Mouse (Mus musculus) right cerebral cortex, adult 18-20 months (tissue): ENCODE data around the gene Slc27a3.
A peak's percentile ranks its signal among the peaks of the same experiment; 100 is the strongest.

Experiments used
- DNase-seq: peaks from one replicate; pipeline ENCODE4 v3.0.0; 2022; ENCODE audit warnings: mixed read lengths

The Slc27a3 gene

DNA sequence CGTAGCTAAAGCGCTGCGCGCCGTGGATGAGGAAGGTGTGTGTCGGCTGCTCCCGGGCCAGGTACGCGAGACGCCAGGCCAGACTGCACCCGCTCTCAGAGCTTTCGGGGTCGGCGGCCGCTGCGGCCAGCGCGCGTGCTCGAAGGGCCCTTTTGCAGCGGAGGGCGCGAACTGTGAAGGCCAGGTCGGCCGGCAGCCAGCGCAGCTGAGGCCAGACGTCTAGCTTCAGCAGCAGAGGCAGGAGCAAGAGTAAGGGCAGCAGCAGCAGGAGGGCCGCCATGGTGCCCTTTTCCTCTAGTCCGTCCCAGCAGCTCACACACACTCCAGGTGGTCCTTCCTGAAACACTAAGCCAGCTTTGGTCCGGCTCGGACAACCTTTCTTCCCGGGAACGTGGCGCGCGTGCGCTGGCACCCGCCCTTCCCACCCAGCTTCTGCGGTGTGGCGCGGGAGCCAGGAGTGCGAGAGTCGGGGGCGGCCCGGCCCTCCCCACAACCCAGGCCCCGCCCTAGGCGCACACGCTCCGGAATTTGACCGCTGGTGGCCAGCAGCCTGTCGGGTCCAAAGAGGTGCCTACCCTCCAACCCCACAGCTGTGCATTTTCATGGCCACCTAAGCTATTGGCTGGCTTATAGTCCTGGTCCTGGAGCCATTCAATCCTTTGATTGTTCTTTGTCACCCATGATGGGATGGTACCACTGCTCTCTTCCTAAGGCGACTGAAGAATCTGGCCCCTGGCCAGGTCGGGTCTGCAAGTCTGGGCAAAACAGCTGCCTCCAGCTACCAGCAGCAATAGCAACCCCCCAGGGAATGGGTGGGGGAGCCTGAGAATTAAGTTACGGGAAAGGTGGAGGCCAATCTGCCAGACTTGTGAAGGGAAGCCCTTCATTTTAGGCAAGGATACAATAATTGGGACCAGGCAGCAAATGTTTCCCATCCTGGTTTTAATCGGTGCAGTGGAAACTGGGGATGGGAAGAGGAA is at the start of gene Slc27a3:
Slc27a3 (minus strand) TSS at position 428 of the 980 bp plus-strand sequence.
- DNase-seq: no peak

DNA sequence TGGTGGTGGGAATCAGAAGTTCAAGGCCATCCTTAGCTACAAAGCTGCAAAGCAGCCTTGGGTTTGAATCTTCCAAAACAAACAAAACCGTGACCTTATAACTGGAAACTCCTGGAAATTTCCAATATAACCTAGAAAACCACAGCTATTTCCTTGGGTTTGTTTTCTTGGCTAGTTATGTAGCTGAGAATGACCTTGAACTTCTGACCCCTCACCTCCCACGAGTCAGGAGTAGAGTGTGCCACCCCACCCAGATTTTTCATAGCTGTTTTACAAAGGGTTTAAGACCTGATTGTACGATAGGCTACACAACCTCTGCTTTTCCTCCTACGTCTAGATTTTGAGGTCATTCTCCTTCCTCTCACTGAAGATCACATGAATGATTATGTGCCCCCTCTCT is 47.4 kb upstream of the Slc27a3 start:
- no peak for DNase-seq

DNA sequence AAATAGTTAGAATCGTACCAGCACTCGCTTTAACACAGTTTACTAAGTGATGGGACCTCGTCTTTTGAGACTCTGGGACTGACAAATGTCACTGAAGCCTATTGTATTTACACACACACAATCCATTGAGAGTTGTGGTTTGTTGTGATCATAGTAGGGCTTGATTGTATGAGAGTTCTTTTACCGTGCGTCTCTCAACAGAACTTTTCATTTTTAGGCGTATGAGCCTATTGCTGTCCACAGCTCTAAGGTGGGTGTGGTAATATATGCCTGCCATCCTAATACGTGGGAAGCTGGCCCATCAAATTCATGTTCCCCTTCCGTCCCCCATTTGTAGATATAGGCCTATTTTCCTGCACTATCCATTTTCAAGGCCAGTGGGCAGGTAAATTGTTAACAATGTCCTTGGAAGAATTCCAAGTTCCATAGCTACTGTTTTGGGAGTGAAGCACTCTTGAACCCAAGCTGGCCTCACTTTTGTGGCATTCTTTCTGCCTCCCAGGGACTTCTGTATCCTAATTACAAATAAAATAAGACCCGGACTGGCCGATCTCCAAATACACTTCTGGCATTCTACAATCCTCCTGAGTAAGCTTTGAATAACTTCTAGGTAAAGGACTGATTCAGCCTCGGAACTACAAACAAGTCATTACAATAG is 44.5 kb upstream of the Slc27a3 start:
- no peak for DNase-seq

DNA sequence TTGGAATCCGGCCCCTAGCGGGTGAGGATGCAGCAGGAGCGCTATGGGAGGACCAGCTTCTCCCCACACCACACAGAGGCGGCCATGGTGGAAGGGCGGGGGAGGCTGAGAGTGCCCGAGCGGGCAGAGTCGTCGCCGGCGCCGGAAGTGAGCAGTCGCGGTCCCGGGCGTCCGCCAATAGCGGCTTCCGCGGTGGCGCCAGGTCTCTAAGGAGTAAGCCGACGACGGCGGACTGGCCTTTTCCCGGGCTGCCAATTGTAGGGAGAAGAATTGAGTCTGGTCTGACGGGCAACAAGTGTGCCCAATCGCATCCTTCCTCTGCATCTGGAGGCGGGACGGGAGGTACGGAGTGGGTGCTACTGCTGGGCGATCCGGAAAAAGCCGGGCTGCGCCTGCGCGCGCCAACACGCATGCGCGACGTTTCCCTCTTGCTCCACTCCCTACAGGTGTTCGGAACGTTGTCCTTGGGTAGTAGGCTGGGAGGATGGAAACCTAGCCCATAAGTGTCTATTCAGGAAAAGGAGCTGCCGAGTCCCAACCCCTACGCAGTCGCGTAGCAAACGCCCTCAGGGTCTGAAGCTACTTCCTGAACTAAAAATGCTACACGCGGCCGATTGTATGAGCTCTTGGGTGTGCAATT is 43.8 kb upstream of the Slc27a3 start, which contains the start of gene Ints3:
Ints3 (minus strand) TSS at position 242 of the 640 bp plus-strand sequence.
- DNase-seq: peak; percentile 100

DNA sequence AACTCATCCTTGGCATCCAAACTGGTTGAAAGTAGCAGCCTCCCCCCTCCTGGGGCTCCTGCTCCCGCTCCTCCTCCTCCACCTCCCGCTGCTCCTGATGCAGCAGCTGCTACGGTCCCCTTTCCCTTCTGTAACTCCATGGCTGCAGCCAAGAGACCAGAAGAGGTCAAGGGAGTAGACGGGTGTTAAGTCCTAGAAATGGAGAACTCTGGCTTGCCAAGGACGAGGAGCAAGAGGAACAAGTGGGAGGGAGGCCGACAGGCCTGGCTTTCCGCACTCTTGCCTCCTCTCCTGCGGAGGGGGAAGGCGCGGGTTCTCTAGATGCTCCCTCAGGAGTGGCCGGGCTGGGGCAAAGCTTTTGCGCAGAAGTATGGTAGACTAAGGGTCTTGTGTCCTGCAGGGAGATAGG is 43.1 kb upstream of the Slc27a3 start:
- peak; percentile 46 for DNase-seq

DNA sequence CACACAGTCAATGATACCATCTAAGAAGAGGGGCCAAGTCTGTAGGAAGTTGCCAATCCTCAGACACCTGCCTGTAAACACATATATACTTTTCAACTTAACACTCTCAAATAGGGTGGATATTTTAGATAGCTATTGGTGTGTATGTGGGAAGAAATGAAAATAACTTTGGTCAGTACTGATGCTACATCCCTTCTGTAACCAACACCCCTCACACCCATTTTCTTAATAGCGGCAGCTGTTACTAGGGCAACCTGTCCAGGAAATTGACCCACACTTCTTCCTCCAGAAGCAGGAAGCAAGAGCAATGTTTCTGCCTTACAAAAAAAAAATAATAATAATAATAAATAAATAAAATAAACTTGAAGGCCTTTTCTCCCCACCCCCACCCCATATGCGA is 42.6 kb upstream of the Slc27a3 start:
- DNase-seq: no peak

DNA sequence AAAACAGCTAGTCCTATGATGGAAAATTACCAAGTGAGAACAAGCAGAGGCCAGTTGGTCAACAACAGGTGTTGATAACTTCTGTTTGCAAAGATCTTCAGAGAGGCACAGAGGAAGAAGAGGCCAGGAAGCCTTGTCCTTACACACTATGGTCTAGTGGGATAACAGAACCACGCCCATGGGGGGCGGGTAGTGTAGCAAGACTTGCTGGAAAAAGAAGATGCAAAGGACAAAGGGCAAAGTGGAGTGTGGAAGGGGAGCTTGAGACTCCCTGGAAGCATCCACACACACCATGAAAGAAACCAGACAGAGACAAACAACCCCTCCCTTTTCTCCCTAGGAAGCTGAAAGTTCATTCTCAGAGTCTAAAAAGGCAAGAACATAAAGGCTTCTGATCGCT is 39.8 kb upstream of the Slc27a3 start:
- no peak for DNase-seq

DNA sequence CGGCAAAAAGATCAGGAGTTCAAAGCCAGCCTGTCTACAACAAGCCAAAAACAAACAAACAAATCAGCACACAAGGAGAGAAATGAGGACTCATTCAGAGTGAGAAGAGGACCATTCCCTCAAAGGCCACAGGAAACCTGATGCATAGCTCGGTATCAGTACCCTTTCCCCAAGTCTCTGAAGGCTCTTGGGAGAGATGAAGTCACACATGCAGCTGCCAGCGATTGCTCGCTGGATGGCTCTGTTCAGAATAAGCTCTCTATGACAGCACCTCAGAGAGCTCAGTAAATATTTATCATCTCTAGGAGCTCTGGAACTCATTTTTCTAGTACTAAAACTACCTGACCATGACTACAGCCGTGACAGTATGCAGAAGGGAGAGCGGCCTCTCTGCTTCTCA is 38.4 kb upstream of the Slc27a3 start:
- DNase-seq: no peak

DNA sequence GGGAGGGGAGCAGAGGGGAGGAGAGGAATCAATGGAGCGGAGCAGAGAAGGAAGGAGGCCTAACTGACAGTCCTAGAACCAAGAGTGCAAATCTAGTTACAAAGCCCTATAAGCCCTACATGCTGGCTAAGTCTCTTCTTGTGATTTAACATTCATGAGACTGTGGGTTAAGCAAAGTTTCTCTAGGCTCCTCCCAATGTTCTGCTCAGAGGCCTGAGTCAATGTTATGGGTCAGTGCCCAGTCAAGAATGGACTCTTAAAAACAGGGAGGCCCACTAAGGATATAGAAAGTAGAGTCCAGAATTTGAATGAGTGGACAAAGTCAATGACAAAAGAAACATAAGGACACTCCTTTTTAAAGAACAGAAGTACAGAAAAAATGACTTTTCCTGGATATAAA is 37.8 kb upstream of the Slc27a3 start:
- DNase-seq: no peak

DNA sequence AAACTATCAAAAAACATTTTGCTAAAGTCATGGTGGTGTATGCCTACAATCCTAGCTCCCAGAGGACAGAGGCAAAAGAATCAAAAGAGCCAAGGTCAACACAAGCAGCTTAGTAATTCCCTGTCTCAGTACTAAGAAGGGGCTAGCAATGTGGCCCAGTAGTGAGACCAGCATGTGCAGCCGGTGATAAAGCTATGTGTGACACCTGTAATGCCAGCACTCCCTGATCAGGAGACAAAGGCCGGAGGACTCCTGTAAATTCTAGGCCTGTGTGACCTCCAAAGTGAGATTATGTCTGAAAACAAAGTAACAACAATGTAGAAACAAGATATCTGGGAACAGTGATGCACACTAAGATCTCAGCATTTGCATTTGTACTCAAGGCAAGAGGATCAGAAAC is 35.8 kb upstream of the Slc27a3 start:
- DNase-seq: no peak

DNA sequence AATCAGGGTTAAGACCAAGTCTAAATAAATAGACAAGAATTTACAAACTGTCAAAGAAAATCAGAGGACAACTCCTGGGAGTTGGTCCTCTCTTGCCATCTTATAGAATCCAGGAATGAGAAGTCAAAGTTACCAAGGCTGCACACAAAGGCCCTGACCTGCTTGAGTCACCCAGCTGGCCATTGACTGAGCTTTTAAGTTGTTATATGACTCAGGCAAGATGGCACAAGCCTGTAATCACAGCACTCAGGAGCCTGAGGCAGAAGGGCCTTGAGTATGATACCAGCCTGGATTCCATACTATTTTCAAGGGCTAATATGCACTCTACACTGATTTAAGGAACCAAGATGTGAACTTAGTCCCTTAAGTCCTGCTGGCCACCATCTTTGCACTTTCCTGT is 33.8 kb upstream of the Slc27a3 start:
- DNase-seq: no peak

DNA sequence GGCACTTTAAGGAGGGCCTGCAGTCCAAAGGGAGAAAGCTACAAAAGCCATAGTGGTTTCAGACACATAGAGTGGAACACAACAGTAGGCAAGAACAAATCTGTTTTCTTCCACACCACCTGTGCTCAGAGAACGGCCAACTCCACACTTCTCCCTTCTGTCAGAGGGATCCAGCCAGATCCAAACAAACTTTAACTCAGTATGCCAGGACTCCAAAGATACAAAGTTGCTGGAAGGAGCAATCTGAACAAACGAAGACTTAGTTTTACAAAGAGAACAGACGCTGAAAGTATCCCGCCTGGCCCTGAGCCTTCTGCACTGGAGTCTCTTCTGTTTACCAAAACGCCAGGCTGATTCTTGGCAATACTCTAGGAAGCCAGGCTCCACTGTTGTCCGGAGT is 31.0 kb upstream of the Slc27a3 start:
- DNase-seq: no peak

DNA sequence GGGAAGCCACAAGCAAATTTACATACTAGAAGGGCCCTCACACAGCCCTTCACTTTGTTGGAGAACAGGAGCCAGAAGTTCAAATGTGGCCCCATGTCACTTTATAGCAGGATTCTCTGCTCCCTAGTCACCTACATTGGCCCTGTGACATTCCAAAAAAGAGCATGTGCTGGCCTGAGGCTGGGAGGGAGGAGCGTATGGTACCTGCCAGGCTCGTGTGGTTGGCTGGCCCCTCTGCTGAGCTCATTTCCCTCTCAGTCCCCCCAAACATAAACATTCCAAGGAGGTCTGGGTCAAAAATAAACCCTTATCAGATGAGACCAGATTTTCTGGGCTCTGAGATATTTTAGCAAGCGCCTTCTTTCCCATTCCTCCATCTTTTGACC is 23.3 kb upstream of the Slc27a3 start:
- DNase-seq: no peak

DNA sequence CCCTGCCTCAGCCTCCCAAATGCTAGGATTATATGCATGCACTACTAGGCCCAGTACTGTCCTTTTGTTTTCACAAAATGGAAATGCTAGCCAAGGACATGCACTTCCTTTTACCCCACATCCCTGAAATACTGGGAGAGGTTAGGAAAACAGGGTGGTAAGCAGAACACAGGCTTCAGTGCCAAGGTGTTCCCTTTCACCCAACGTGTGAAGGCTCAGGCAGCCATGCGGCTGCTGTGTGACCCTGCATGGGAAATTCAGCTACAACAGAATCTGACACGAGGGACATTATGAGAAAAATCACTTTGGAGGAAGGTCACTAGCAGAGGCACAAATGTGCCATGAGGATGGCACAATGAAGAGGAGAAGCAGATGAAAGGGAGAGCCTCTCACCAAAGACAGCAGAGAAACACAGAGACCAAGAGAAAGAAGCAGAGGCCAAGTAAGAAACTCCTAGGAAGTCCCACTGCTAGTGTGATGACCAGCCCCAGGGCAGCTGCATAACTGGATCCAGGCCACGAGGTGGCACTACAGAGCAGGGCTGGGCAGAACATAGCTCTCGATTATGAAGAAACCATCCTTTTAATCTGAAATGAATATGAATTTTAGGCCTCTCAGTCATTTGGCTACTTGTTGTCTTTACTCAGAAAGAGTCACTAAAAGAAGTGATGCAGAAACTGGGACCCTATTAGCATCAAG is 22.7 kb upstream of the Slc27a3 start:
- peak; percentile 68 for DNase-seq

DNA sequence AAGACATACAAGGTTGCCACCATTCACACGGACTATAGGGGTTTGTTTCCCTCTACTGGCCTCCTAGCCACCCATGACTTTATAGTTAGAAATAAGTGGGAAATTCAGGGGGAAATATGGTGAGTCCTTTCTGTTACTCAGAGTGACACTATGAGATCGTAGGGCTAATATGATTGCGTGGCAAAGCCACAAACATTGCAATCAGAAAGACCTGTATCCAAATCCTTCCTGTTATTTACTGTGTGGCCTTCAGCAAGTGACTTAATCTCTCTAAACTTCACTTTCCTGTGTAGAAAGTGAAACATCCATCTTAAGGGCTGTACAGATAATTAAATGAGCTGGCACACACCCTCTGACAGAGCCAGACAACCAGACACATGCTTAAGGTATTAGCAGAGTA is 19.0 kb upstream of the Slc27a3 start:
- DNase-seq: no peak

DNA sequence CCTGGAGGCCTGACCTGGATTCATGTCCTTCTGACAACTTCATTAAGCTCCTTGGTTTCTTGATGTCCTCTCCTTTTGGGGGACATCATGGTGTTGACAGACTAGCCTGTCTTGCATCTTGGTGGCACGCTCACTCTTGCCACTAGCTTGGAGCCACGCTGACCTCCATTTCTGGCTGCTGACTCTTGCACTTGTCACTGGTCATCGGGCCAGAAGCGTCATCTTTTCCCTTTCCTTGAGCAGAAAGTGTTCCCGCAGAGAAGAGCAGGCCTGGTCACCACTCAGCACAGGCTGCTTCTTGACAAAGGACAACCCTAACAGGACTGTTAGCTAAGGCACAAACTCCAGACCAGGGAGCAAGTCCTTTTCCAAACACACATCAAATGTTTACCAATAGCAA is 16.7 kb upstream of the Slc27a3 start:
- no peak for DNase-seq

DNA sequence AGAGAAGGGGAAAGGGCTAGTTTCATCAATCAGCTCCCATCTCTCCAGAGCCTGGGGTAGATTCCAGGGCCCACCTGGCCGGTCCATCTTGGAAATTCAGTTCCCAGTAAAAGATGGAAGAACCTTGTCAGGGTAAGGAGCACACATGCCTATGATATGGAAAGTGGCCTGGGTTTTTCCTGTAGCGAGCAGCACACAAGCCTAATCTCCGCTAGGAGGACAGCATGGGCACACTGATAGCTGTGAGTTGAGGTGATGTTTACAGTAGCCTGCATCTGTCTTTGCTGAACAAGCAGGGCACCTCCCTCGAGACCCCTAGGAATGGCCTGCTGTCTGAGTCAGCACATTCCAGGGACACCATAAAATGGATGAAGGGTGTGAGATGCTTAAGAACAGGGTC is 14.9 kb upstream of the Slc27a3 start:
- DNase-seq: no peak

DNA sequence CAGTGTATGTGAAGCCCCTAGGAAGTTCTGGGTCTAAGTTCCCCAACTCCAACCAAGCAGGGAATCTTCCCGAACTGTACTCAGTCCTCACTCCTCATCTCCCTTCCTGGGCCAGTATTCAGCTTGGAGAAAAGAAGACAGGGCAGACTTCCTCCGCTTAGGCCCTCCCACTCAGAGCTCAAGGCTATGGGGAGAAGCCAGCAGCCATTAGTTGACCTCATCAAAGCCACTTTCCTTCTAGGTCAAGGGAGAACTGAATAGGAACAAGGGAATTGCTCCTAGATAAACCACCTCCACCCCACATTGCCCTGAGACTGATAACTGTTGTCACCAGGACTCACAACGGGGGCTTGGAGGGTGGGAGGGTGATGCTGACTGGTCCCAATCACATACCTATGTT is 14.4 kb upstream of the Slc27a3 start:
- no peak for DNase-seq

DNA sequence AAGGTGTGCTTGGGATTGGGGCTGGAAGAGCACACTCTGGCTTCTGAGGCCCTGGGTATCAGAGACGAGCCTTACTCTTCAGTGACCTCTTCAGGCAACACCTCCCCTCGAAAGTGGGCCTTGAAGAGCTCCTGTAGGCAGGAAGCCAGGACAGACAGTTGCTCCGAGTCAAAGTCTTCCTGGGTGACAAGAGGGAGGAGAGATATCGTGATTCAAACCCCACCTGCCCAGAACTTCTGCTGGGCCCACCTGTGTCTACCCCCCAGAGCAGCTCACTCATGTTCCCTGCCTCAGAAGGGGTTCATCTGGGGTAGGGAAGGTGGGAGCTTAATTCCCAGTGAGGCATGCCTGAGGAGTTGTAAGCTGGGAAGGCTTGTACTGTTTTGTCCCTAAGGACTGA is 11.3 kb upstream of the Slc27a3 start:
- DNase-seq: no peak

DNA sequence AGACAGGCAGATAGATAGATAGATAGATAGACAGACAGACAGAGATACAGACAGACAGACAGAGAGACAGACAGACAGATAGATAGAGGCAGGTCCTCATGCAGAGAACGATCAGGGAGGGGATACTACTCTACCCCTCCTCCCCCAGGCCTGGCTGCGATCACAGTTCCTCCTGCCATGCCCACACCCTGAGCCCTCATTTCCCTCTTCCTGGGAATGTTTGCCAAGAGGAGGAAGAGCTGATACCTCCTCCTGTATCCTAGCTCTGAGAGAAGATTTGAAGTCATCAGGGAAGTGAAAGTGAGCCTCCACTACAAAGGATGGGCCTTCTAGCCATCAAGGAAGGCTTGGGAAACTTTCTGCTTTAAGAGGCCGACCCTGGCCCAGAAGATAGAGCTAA is 5.9 kb upstream of the Slc27a3 start:
- DNase-seq: no peak

DNA sequence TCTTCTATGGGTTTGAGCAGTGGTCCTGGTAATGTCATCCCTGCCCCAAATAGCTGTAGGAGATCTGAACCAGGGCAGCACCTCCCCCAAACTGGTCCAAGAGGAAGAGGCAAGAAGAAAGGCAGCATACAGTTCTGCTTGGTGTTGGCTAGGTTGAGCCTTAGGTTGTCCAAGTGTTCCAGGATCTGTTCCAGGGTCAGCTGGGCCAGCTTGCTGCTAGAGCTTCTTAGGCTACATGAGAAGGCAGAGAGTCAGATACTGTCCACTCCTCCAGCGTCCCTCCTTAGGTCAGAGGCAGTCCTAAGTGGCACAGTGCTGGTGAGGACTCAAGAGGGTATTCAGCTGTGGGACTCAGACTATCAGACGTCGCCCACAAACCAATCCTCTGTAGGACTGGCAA is 2.9 kb upstream of the Slc27a3 start:
- DNase-seq: no peak

DNA sequence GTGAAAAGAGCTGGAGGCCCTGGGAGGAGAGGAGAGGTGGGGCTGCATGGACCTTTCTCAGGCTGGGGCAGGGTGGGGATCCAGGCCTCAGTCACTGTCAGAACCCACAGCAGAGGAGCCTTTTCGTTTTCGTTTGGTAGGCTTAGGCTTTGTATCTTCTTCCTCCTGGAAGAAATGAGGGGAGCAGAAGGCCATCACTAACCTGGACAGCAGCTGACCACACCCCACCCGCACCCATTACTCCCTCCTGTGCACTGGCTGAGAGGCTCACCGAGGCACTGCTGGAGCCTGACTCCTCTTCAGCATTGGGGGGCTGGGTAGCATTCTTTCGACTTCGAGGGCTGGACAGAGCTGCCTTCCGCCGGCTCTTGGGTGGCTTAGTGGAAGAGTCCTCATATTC is 2.2 kb upstream of the Slc27a3 start:
- DNase-seq: no peak

DNA sequence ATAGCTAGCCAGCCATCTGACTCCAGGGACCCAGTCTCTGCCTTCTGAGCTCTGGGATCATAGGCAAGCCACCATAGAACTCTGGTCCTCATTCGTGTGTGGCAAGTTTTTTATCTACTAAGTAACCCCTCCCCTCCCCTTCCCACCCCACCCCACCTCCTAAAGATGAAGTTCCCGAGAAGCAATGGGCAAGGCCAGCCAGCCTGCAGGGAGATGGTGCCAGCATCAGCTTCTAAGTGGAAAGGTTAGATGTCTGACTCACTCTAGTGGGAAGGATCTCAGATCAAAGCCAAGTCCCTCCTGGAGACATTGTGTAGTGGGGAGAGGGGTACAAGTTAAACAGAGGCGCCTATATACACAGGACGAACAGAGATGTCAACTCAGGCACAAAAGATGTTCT is 1.3 kb upstream of the Slc27a3 start:
- no peak for DNase-seq
